Mouse (Mus musculus) large intestine, adult 2 months (tissue): ENCODE results near the gene Slc4a1ap. TPM values are rescaled to one million over a fixed set of nuclear protein-coding genes. Genes with fewer than 3 reads are reported as not detected.

Experiments
- DNase-seq: peaks from one replicate; pipeline ENCODE4 v3.0.0-alpha.2; 2012; ENCODE audit warnings: low read depth, low spot score
- WGBS: fragments of 180-500 bp; shearing (Covaris S2); methylation state at CpG from one replicate; pipeline ENCODE4 v1.1.7; 2018; 5-methylcytosine and 5-hydroxymethylcytosine counted together
- polyA plus RNA-seq: library from polyadenylated mRNA; depleted of rRNA; stranded (reverse); fragments of >200 nt; gene quantifications from 2 replicates; pipeline ENCODE4 v1.2.3, GENCODE M21; 2012; rRNA removed

Gene Slc4a1ap
- polyA plus RNA-seq, 1 experiment: 9.0 TPM

DNA sequence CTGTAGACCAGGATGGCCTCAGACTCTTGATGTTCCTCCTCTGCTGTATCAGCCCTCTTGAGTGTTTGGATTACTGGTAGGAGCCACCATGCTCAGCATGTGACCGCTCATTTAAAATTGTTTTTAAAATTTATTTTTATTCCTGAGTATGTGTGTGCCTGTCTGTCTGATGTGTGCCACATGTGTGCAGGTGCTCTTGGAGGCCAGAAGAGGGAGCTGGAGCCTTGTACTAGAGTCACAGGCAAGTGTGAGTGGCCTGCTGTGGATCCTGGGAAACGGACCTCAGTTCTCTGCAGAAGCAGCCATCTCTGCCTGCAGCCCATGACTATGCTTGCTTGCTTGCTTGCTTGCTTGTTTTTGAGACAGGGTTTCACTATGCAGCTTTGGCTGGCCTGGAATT, 72.4 kb downstream of the Slc4a1ap start:
- DNase-seq: no peak
- 89% methylated on average over 2 of the region's 2 CpGs for WGBS

DNA sequence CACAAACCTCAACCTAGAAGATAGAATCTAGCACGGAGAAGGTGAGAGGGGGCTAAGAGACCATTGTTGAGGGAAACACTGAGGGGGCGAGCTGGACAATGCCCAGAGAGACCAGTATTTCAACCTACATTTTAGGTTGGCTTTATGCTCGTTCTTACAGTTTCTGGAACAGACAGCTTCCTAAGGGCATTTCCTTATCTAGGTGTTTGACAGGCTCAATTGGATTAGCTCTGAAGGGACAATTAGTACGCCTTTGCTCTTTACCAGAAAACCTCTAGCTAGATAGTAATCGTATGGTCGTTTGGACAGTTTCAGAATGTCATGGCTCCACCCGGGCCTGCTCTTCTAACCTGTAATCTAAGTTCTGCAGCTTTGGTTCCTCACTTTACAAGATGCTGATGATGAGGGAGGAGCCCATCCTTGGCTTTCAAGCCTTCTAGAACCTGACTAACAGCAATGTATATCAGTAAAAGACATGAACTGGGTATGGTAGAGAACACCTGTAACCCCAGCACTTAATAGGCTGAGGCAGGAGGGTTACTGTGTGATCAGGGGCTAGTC, 74.4 kb downstream of the Slc4a1ap start:
- DNase-seq: no peak
- WGBS: 89% methylated on average over 7 of the region's 7 CpGs

DNA sequence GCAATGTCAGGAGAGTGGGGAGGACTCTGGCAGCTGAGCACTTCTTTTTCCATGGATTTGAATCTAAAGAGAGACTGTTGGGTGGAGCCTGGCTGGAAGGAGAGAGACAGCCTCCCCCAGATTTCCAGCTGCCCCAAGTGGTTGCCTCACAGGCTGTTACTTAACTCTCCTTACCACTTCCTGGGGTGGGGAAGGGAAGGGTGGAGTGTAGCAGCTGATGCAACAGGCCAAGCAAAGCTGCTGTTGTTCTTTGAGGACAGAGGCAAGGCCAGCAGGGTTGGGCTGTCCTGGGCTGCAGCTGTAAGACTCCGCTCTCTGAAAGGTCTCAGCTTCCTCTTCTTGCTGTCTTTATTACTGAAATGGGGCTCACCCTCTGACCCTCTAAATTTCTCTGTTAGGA, 75.6 kb downstream of the Slc4a1ap start:
- 12% methylated on average over 1 of the region's 1 CpGs for WGBS
- DNase-seq: no peak

DNA sequence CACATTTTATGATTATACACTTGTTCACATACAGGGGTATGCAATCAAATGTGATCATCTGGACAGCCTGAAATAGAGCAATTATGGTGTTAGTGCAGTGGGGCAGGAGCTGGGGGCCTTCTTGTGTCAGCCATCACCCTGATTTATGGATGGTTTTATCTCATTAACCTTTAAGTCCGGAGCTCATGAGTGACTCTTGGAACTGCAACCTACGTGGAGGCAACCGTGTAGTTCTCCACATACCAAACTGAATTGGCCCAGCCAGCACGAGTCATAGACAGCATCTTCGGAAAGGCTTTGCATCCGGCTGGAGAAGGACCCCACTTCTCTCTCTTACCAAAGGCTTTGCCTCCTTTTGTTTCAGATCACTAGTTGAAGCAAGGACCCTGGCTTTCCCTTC, 77.0 kb downstream of the Slc4a1ap start:
- no peak for DNase-seq
- WGBS: 85% methylated on average over 6 of the region's 6 CpGs

DNA sequence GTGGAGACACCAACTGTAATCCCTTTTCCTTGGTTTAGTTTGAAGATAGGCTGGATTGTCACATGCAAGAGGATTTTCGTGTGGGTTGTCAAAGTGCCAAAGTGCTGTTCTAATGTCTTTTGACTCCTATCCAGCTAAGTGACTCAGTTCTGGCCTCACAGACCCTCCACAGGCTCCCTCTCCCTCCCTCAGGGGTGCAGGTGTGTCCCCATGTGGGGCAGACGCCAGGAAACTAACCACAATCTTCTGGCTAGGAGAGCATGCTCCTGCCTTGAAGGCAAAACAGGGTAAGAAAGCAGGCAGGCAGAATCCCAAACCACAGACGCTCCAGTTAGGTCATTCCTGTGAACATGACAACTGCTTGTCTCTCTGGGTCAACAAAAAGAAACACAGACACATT, 79.4 kb downstream of the Slc4a1ap start:
- WGBS: 54% methylated on average over 3 of the region's 3 CpGs

More for the DNA sequence above, 79.4 kb downstream of the Slc4a1ap start:
- DNase-seq: no peak

Other genes starting within 250 kb of the Slc4a1ap start
- 26.5 and 33.0 TPM in 2 replicates for gene Ift172, start 235.9 kb upstream of the Slc4a1ap start, polyA plus RNA-seq
- gene Fndc4, start 230.9 kb upstream of the Slc4a1ap start, polyA plus RNA-seq: 1.8 and 2.6 TPM in 2 replicates
- 0.15 and 0.26 TPM in 2 replicates for gene Gckr, start 229.6 kb upstream of the Slc4a1ap start, polyA plus RNA-seq
- 7.0 and 8.8 TPM in 2 replicates for gene Zfp512, start 74.6 kb upstream of the Slc4a1ap start, polyA plus RNA-seq
- not detected in 2 replicates for gene 4930548H24Rik, start 41.3 kb upstream of the Slc4a1ap start, polyA plus RNA-seq
- gene Gpn1, start 32.3 kb upstream of the Slc4a1ap start, polyA plus RNA-seq: 8.4 and 9.0 TPM in 2 replicates
- 9.0 and 12.2 TPM in 2 replicates for gene Supt7l, start 812 bp downstream of the Slc4a1ap start, polyA plus RNA-seq
- gene Mrpl33, start 69.9 kb downstream of the Slc4a1ap start, polyA plus RNA-seq: 19.7 and 22.7 TPM in 2 replicates
- gene Rbks, start 170.6 kb downstream of the Slc4a1ap start, polyA plus RNA-seq: 18.1 and 19.1 TPM in 2 replicates
- 26.3 and 27.0 TPM in 2 replicates for gene Babam2, start 170.7 kb downstream of the Slc4a1ap start, polyA plus RNA-seq